Mouse (Mus musculus): ENCODE measurements at regions not wholly inside any gene's neighbourhood (a gene's known extent, or its start where the extent isn't known, plus 50 kb on each side); places are given as distances from the start of the nearest gene placed in this dataset.

DNA sequence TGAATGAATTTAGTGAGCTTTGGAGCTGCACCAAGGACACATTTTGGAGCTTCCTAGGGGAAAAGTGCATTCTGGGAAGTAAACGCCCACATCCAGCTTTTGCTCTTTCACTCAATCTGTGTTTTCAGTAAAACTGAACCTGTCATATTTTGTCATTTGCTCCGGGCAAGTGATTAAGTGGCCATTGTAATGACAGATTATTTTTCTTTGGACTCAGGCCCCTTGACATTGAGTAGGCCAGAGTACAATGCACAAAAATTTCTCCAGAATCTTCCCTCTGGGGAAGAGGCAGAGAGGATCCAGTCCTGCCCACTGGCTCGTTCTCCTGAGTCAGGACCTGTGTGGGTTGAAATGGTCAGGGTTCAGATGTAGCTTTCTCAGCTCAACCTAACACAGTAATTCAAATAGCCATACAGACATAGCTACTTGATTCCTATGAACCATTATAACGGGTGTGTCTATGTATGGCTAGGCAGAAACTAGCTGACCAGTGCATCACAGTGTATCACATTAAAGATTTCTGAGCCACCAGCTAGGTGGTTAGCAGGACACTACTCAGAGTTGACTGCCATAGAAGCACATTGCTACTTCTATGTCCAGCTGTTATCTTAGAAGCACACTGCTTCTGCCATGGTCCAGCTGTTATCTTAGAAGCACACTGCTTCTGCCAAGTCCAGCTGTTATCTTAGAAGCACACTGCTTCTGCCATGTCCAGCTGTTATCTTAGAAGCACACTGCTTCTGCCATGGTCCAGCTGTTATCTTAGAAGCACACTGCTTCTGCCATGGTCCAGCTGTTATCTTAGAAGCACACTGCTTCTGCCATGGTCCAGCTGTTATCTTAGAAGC lies 129.9 kb downstream of the Mtx2 start:
- Histone ChIP-seq H3K4me3 (ENCODE audit: control insufficient read depth in 1 of 2, insufficient read depth in 1 of 2, low read depth in 2 of 2, low read length in 2 of 2) (no peak overlapping the region), H3K27me3 (ENCODE audit: control insufficient read depth in 1 of 2, insufficient read depth in 2 of 2, low read length in 2 of 2) (peaks cover 0 to 2% of the 10 kb centered on the region in 2 experiments; a peak in 1 of 4 replicates), H3K9ac (ENCODE audit: control insufficient read depth, low read depth, low read length, poor library complexity, severe bottlenecking) (no peak overlapping the region), H3K4me1 (ENCODE audit: control insufficient read depth in 1 of 2, insufficient read depth in 2 of 2, low read length in 2 of 2) (no peaks in the 10 kb centered on the region), H3K9me3 (replicated peaks; ENCODE audit: insufficient read depth, low read length) (no peaks in the 10 kb centered on the region), H3K79me2 (ENCODE audit: control insufficient read depth, insufficient read depth, low read length, poor library complexity) (no peaks in the 10 kb centered on the region), H3K36me3 (ENCODE audit: control insufficient read depth in 1 of 2, insufficient read depth in 2 of 2, low read length in 2 of 2) (no peaks in the 10 kb centered on the region), H3K27ac (ENCODE audit: control insufficient read depth, low read depth, low read length) (no peak overlapping the region)
- no peak for DNase-seq (ENCODE audit: low read depth, low spot score)
- TF ChIP-seq TCF12 (IDR thresholded peaks at IDR 0.05; ENCODE audit: low read depth, low read length) (0 out of 2 replicates have a peak, but pooled peaks have one; percentile 30), CHD2 (IDR thresholded peaks at IDR 0.05; ENCODE audit: low read length) (no peak), MAZ (IDR thresholded peaks at IDR 0.05; ENCODE audit: low read depth, low read length) (no peak), BHLHE40 (IDR thresholded peaks at IDR 0.05; ENCODE audit: borderline replicate concordance, low read depth, low read length) (no peak), TAL1 (IDR thresholded peaks at IDR 0.05; ENCODE audit: low read length) (peak; percentile 42), E2F4 (IDR thresholded peaks at IDR 0.05; ENCODE audit: borderline replicate concordance, low read depth, low read length) (no peak)

DNA sequence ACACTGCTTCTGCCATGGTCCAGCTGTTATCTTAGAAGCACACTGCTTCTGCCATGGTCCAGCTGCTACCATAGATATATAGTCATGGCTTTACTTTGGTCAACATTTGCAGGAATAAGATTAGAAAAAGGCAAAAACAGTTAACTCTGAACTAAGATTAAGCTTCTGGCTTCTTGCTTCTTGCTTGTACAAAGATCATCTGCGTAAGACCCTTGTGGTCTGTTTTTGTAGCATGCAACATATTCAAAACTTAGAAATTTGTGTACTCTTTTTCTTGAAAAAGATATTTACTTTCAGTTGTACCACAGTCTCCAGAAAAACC lies 130.5 kb downstream of the Mtx2 start:
- no peaks in the 10 kb centered on the region for H3K9me3 ChIP-seq (replicated peaks; ENCODE audit: insufficient read depth, low read length)
- H3K9ac ChIP-seq (ENCODE audit: control insufficient read depth, low read depth, low read length, poor library complexity, severe bottlenecking): no peak overlapping the region
- no peak for DNase-seq (ENCODE audit: low read depth, low spot score)
- TF ChIP-seq MAX (IDR thresholded peaks at IDR 0.05; ENCODE audit: low read length) (no peak), EP300 (IDR thresholded peaks at IDR 0.05; ENCODE audit: low read depth in 1 of 2, low read length in 2 of 2) (no peak), TAL1 (IDR thresholded peaks at IDR 0.05; ENCODE audit: low read length) (0 out of 2 replicates have a peak, but pooled peaks have one; percentile 17), TCF12 (IDR thresholded peaks at IDR 0.05; ENCODE audit: low read depth, low read length) (no peak), ZC3H11A (IDR thresholded peaks at IDR 0.05; ENCODE audit: low read depth, low read length) (no peak), HCFC1 (IDR thresholded peaks at IDR 0.05; ENCODE audit: low read depth, low read length) (no peak), MYB (IDR thresholded peaks at IDR 0.05; ENCODE audit: low read depth, low read length) (no peak)
- H3K79me2 ChIP-seq (ENCODE audit: control insufficient read depth, insufficient read depth, low read length, poor library complexity): no peaks in the 10 kb centered on the region
- H3K4me3 ChIP-seq (ENCODE audit: control insufficient read depth in 1 of 2, insufficient read depth in 1 of 2, low read depth in 2 of 2, low read length in 2 of 2): no peak overlapping the region
- no peaks in the 10 kb centered on the region for H3K36me3 ChIP-seq (ENCODE audit: control insufficient read depth in 1 of 2, insufficient read depth in 2 of 2, low read length in 2 of 2)
- H3K27me3 ChIP-seq (ENCODE audit: control insufficient read depth in 1 of 2, insufficient read depth in 2 of 2, low read length in 2 of 2): peaks cover 0 to 2% of the 10 kb centered on the region in 2 experiments; a peak in 1 of 4 replicates
- H3K4me1 ChIP-seq (ENCODE audit: control insufficient read depth in 1 of 2, insufficient read depth in 2 of 2, low read length in 2 of 2): no peaks in the 10 kb centered on the region
- H3K27ac ChIP-seq (ENCODE audit: control insufficient read depth, low read depth, low read length): no peak overlapping the region

DNA sequence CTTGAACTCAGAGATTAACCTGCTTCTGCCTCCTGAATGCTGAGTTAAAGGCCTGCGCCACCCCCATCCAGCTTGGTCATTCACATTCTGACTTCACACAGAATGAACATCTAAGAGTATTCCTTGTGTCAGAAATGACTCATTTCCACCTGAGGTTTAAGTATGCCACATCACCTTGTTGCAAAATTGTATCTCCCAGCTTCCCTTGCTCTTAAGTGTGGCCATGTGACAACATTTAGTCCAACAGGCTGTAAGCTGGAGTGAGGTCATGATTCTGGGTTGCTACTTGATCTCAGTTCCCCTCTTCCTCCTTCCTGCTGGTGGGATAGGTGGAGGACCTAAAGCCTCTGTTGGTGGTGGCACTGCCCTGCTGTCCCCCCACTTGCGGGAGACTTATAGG lies 131.0 kb downstream of the Mtx2 start:
- H3K27ac ChIP-seq (ENCODE audit: control insufficient read depth, low read depth, low read length): no peak overlapping the region
- H3K9ac ChIP-seq (ENCODE audit: control insufficient read depth, low read depth, low read length, poor library complexity, severe bottlenecking): no peak overlapping the region
- no peak overlapping the region for H3K4me3 ChIP-seq (ENCODE audit: control insufficient read depth in 1 of 2, insufficient read depth in 1 of 2, low read depth in 2 of 2, low read length in 2 of 2)
- peaks cover 0 to 2% of the 10 kb centered on the region in 2 experiments; a peak in 1 of 4 replicates for H3K27me3 ChIP-seq (ENCODE audit: control insufficient read depth in 1 of 2, insufficient read depth in 2 of 2, low read length in 2 of 2)
- H3K36me3 ChIP-seq (ENCODE audit: control insufficient read depth in 1 of 2, insufficient read depth in 2 of 2, low read length in 2 of 2): no peaks in the 10 kb centered on the region
- no peak for DNase-seq (ENCODE audit: low read depth, low spot score)
- no peaks in the 10 kb centered on the region for H3K4me1 ChIP-seq (ENCODE audit: control insufficient read depth in 1 of 2, insufficient read depth in 2 of 2, low read length in 2 of 2)
- H3K79me2 ChIP-seq (ENCODE audit: control insufficient read depth, insufficient read depth, low read length, poor library complexity): no peaks in the 10 kb centered on the region
- H3K9me3 ChIP-seq (replicated peaks; ENCODE audit: insufficient read depth, low read length): no peaks in the 10 kb centered on the region
- no peak for TF ChIP-seq MAX (IDR thresholded peaks at IDR 0.05; ENCODE audit: low read length)
- TF ChIP-seq MAFK (IDR thresholded peaks at IDR 0.05; ENCODE audit: borderline replicate concordance, low read depth, low read length): no peak
- no peak for TF ChIP-seq KAT2A (conservative IDR thresholded peaks at IDR 0.05; ENCODE audit: low read depth, low read length)
- no peak for TF ChIP-seq BHLHE40 (IDR thresholded peaks at IDR 0.05; ENCODE audit: borderline replicate concordance, low read depth, low read length)
- TF ChIP-seq SMC3 (IDR thresholded peaks at IDR 0.05; ENCODE audit: low read depth, low read length): no peak

Measured in MEL (cell line).